Mouse (Mus musculus): ENCODE results near the gene Eif4g3.

The Eif4g3 gene

DNA sequence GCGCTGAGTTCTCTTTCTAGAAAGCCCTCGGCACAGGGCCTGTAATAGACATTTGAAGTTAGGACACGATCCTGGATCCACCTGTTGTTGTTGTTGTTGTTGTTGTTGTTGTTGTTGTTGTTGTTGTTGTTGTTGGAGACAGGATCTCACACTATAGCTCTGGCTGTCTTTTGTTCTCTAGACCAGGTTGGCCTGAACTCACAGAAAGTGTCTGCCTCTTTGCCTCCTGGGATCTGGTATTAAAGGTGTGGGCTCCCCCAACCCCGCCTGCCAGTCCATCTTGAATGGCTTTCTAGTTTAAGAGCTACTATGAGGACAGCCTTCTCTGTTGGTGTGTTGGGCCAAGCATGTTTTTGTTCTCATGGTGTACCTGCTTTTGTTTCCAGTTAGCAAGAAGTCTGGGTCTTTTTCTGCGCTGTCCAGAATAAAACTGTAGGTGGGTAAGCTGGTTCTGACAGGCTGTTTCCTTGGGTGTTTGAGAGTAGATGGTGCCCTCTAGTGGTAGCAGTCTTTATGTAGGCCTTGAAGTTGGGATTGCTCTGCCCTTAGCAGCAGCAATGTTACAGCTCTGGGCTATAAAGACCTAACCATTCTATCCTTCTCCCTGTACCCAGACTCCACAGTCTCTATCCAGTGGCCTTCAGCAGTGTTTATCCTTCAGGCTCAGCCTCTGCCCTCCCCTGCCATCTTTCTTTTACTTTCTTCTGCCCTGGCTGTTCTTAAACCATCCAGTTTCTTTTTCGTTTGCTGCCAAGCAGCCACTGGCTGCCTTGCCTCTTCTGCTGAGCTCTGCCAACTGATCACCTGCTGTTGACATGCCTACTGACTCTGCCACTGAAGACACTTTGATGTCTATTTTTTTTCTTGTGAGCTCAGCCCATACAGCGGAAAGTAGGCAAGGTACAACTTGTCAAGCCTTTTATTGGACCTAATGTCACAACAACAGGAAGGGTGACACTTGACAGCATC, 114.9 kb downstream of the Eif4g3 start:
- DNase-seq, result peak; percentile 31 to 73

DNA sequence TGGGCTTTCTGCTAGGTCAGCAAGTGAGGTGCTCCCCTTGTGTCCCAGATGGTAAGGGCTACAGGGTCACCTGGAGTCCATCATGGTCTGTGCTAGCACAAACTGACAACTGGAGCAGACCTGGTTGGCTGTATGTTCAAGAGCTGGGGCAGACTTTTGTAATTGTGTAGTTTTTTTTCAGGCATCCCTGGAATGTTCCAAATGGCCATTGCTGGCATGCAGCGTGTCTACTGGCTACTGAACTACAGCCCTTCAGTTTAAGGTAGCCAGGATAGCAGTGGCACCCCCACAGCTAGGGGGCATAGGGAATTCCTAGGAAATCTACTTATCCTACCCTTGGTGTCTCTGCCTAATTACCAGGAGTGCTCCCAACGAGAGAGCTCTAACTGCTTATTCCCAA, 115.7 kb downstream of the Eif4g3 start:
- peak; percentile 17 to 21 for DNase-seq

DNA sequence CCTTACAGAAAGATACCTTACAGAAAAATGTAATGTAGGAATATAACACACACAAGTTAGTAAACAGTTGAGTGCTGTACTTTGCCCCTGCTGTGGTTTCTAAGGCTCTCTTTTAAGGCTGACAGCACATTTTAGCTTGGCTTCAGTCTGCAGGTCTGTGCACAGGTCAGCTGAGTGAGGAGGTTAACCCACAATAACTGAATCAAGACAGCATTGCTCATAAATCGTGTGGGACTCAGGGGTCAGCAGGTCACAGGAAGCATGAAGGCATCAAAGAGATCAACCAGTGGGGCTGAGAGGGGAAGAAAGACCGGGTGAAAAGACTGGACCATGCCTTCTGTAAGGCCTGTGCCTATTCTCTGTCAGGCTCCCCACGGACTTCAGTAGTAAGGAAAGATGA, 116.5 kb downstream of the Eif4g3 start:
- no peak for DNase-seq

DNA sequence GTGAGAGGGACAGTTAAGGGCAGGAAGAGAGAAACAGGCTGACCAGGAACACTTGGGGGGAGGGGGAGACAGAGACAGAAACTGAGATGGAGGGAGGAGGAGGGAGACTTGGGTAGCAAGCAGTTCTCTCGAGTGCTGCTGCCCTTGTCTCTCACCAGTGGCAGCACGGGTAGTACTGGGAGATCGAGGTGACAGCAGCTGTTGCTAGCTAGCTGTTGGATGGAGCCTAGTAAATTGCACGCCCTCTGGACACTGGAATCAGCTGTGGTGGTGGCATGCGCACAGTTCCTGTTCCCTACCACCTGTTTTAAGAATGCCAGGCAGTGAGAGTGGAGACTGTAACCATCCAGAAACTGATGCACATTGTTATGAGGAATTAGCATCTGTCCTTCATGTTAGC, 119.0 kb downstream of the Eif4g3 start:
- DNase-seq, result no peak

DNA sequence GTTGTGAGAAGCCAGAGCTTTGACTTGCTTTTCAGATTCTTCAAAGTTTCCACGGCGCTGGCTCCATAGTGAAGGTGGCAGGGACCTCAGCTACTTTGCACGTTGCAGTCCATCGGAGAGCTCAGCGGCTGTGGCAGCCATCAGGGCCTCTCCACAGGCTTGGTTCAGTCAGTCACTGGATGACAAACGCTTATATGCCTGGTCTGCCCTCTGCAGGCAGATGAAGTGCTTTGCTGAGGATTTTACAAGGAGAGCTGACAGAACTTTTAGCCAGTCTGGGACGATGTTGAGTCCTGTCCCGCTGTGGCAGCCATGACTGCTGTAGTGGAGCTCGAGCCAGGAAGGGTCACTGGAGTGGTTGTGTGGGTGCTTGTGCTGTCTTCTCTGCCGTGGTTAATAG, 126.9 kb downstream of the Eif4g3 start:
- DNase-seq, result no peak

DNA sequence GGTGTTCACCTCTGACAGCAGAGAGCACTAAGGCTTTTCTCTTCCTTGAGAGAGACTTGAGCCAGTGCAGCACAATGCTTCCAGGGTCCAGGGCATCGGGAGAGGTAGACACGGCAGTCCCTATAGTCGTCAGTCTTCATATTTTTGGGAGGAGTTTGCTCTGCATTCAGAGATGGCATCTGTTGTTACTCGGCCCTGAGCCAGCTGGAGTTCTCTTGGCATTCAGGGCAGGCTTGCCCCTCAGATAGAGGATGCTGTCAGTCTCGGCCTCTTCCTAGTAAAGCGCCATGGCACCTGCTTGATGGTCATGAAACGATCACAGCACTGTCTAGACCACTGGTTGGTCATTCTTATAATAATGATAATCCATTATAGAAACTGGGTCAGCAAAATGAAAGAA, 131.2 kb downstream of the Eif4g3 start:
- DNase-seq, result no peak

DNA sequence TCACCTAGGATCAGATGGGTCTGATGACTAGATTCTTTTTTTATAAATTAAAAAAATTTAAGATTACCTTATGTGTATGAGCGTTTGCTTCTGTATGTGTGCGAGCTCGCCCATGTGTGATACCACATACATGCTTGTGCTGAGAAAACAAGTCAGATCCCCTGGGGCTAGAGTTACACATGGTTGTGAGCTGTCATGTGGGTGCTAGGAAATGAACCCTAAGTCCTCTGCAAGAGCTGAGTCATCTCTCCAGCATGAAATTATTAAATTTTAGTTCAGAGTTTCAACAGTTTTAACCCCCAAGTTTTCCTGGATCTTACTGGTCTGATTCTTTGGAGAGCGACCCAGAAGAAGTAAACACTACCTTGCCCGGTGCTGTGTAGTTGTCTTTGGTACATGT, 134.5 kb downstream of the Eif4g3 start:
- no peak for DNase-seq

DNA sequence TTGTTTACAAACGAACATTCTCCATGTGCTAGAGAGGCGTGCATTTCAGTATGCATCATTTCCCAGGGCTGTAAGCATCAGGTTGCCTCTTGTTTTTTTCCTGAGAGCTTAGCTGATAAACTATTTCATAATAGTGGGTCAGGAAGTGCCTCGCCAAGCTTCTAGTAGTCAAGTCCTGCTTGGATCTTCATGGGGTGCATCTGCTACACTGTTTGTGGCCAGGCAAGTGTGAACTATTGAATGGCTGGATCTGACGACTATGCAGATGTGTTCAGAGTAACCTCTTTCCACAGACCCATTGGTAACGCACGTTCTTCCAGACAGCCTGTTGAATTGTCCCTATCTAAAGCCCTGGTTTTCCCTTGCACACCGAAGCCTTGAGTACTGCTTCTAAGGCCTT, 135.0 kb downstream of the Eif4g3 start:
- DNase-seq, result no peak

DNA sequence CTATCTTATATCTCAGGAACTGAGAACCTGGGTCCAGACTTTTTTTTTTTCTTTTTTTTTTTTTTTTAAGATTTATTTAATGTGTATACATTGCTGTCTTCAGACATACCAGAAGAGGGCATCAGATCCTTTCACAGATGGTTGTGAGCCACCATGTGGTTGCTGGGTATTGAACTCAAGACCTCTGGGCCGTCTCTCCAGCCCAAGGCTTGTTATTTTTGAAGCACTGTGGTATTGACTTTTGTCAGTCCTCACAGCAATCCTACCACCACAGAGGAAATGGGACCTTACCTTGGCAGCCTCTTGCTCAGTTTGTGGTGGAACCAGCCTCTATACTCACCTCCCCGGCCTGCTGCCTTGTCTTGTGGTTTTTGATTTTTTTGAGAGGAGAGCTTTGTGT, 137.3 kb downstream of the Eif4g3 start:
- no peak for DNase-seq

DNA sequence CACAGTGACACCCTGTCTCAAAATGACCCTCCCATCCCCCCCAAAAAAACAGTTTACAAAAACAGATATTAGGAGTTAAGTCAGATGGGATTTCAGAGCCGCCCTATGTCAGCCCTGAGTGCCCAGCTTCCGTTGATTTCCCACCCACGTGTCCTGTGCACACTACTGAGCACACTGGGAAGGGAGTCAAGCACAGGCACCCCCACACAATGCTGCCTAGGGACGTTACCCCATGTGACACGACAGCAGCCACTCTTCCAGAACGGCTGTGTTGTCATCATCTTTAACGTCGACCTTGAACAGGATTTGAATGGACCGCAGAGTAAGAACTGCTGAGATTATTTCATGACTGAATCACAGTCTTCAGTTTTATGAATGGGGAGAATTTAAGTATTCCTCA, 138.4 kb downstream of the Eif4g3 start:
- no peak for DNase-seq

DNA sequence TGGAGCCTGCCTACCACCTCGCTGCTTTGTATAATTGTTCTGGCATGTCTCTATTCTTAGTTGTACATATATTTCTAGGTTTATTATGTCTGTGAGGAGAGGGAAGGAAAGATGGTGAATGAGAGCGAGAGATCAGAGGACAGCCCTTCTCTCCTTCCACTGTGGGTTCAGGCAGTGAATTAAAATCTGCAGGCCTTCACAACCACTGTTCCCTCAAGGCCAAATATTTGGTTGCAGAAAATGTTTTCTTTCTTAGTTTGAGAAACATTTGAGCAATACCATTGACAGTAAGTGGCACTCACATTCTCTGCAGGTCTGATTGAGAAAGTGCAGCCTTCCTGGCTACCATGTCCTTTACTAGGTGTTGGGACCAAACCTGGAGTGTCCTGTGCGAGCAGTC, 138.9 kb downstream of the Eif4g3 start:
- no peak for DNase-seq

DNA sequence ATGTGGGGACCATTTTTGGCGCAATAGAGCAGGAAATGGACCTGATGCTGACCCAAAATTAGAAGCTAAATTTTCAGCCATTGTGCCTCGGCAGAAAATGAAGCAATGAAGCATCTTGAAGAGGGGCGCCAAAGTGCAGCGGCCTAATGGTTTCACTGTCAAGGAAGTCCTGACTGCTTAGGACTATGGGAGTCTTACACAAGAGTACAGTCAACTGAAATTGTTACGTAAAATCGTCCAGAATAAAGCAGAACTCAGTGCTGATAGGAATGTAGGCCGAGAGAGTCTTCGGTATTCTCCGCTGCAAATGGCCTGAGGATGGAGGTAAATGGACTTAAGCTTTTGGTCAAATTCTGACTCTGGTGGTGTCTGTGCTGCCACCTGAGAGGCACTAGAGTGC, 140.5 kb downstream of the Eif4g3 start:
- no peak for DNase-seq

DNA sequence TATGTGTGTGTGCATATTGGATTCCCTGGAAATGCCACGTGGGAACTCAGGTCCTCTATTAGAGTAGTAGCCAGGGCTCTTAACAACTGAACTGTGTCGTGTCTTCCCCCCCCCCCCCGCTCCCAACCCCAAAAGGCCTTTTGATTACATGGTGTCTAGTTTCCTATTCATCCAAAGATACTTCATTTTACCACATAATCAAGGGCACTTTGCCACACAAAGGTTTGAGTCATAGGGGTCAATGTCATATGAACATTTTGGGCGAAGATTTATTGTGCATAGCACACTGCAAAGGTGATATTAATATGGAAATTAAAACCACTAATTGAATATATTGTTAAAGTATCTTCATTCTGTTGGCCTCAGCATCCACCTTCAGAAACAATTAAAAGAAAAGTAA, 144.5 kb downstream of the Eif4g3 start:
- no peak for DNase-seq

DNA sequence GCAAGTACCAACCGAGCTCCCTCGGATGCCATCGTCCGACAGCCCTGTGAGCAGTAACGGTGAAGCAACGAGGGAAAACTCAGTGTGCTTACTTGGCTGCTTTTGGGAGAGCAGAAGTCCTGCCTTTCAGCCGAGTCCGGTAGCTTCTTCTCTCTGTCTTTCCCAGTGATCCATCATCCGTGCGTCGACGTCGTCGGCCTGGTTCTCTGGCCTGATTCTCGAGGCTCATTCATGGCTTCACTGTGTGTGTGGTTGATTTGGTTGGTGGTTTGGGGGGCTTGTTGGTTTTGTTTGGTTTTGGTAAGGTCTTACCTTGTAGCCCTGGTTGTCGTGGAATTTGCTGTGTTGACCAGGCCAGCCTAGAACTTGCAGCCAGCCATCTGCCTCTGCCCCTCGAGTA, 145.0 kb downstream of the Eif4g3 start:
- no peak for DNase-seq

DNA sequence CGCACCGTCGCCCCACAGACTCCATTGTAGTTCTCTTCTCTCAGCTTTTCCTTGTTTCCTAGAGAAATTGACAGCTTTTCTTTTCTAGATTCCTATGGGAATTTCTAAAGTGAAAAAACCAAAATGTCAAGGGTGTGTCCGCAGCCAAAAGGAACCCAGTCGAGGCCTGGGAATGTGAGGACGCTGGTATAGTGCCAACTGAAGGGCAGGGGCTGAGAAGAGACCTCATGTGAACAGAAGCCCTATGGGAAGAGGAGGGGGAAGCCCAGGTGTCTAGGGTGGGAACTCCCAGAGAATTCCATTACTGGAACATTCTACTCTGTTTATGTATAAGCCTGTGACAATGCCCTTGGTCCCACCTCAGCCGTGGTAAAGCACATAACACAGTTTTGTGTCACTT, 145.4 kb downstream of the Eif4g3 start:
- DNase-seq, result no peak

DNA sequence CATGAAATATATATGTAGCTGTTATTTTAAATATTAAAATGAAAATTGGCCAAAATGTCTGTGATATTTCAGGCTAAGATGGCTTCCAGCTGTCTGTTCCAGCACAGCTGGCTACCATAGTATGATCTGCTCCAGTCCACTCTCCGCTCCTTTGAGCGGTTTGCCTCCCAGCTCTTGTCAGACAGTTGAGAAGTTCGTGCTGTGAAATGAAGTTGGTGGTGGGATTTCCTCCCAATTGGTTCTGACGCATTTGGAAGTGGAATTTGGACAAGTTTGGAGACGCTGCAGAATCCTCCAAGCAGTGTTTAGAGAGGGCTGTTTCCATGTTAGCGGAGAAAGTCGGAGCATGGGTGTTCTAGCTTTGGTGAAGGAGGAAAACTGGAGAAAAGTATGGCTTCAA, 148.5 kb downstream of the Eif4g3 start:
- no peak for DNase-seq

DNA sequence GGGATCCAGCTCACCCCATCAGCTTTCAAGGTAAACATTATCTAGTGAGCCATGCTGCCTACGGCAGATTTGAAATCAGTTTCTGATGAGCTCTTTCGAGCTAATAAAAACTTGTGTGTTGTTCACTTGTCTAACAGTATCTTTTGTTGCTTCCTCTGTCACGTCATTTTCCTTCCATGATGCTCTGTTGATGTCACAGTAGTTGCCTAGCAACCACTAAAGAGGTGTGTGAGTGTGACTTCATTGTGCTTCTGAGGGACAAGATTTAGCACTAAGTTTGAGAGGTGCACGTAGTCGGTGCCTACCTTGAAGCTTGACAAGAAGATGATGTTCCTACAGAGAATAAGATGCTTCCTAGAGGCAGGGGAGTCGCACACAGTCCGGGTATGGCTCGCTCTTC, 154.4 kb downstream of the Eif4g3 start:
- DNase-seq, result no peak

DNA sequence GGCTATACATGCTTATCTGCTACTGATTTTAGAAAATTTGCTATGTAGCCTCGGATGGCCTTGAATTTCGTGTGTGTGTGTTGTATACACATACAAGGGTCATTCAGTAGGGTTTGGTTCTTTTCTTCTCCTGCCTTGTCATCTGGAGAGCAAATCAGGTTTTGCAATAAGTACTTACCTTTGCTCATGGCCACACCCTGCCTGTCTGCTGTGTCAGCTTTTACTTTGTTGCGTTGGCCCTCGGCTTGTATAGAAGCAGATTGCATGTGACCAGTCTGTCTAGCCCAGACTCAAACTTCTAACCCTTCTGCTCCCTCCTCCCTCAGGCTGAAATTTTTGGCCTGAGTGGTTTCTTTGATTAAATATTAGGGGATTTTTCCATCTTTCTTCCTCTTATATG, 157.2 kb downstream of the Eif4g3 start:
- peak in 1 of 2 experiments; percentile 23 for DNase-seq

DNA sequence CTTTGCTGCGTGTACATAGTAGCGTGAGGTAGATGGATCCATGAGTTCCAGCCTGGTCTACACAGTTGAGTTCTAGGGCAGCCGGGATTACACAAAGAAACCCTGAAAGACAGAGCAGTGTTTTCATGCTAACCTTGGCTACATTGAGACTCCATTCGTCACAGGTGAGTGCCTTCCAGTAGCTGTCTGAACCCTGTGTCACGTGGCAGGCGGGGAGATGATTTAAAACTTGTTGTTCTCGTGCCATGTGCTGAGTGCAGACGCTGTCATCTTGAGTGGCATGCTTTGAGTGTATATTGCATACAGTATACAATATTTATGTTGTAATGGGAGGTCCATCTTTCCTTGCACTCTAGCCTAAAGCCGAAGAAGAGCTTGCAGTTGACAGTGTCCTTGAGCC, 158.4 kb downstream of the Eif4g3 start:
- no peak for DNase-seq

DNA sequence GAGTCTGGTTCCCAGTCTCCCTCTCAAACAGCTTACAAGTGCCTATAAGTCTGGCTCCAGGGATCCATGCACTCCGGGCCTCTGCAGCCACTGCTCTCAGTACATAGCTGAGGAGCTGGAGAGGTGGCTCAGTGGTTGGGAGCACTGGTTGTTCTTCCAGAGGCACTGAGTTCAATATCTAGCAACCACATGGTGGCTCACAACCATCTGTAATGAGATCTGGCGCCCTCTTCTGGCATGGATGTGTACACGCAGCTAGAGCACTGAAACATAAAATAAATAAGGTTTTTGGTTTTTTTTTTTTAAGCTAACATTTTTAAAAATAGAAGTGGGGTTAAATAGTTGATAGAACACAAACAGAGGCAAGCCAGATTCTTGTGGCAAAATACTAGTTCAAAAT, 161.2 kb downstream of the Eif4g3 start:
- no peak for DNase-seq

DNA sequence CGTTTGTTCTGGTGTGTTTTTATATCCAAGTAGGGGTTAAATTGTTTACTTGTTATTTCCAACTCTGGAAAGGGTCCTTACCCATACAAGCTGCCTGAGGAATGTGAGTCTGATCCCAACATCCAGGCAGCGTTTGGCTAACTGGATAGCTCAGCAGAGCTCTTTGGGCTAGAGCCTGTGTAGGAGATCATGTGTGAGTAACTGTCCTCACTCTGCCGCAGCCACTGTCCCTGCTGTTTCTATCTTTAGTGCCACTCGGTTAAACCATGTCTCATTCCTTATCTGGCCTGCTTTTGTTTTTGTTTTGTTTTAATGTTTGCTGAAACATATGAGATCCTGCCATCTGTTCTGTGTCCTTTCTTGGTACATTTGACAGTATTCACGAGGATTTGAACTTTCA, 168.1 kb downstream of the Eif4g3 start:
- DNase-seq, result no peak

DNA sequence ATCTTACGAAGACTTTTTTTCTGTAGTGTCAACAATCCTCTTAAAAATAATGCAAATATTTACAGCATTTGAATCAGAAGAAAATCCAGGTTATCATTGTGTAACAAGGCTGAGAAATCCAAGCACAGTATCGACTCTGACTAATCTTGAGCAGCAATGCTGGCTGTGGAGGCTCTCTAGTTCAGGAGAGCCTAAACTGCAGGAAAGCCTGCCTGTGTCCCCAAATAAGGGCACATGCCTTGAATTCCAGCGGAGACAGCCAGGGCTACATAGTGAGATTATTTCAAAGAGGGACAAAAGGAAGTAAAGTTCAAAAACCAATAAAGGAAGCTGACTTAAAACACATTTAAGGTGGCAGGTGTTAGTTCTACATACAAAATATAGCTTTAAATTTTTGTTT, 168.7 kb downstream of the Eif4g3 start:
- DNase-seq, result peak in 1 of 2 experiments; percentile 20

DNA sequence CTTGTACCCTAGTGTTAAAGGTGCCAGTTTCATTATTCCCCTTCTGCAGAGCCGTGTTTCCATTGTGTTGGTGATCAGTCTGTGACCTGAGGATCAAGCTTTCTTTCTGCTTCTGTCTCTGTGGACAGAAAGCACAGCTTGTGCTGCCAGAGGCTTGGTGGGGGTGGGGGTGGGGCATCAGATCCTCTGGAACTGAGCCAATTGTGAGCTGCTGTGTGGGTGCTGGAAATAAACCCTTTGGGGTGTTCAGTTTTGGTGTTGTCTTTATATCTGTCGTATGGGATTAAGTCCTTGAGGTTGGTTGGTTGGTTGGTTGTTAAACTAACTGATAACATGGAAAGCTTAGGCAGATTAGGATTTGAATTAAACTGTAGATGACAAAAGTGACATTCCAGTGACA, 171.0 kb downstream of the Eif4g3 start:
- DNase-seq, result no peak

DNA sequence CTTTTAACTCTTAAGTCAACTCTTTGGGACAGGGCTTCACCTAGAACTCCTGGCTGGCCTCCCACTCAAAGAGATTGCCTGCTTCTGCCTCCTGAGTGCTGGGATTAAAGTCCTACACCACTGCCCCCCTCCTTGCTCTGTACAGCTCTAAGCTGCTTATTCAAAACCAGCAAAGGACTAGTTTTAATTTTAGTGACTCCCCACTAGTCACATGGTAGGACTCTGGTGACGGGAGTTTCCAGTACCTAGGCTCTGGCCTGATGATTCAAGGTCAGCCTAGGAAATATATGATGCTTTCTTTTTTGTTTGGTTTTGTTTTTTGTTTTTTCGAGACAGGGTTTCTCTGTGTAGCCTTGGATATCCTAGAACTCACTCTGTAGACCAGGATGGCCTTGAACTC, 172.0 kb downstream of the Eif4g3 start:
- no peak for DNase-seq

DNA sequence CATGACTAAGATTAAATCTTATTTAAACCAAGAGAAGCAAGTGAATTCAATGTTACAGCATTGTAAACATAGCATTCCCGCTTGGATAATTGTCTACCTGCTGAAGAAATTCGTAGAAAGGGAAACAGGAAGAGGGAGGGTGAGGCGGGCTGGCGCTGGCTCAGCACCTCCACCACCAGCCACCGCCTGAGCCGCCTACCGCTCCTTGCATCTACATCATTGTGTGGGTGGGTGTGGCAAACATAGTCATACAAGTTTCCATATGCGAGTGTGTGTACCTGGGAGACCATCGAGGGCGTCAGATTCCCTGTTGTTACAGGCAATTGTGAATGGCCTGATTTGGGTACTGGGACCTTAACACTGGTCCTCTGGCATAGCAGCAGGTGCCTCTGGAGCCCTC, 173.7 kb downstream of the Eif4g3 start:
- no peak for DNase-seq

All from lung, adult 18-20 months (tissue).